Mouse (Mus musculus): Measurements from ENCODE around the gene Mdm2.

- no peak for TF ChIP-seq CTCF (IDR thresholded peaks at IDR 0.05; ENCODE audit: extremely low read depth, insufficient read depth, insufficient read length, insufficient replicate concordance)
- no peak for TF ChIP-seq POLR2A (IDR thresholded peaks at IDR 0.05; ENCODE audit: low read depth, low read length)
Observed at GRCm38 (mm10) chr10:117696021-117696826, 14.3 kb downstream of the Mdm2 start.
